Mouse (Mus musculus) thymus, adult 2 months (tissue): ENCODE data around the gene Cd2. TPM values are rescaled to one million over a fixed set of nuclear protein-coding genes. Genes with fewer than 3 reads are reported as not detected.

Experiments
- DNase-seq: peaks from one replicate; pipeline ENCODE4 v3.0.0; 2021
- H3K27ac ChIP-seq: fragments of 200-500 bp; 2 replicates; pipeline ENCODE4 v1.5.1; 2012; ENCODE audit warnings: low read length, control low read depth; ENCODE audit not compliant: control insufficient read depth, insufficient read depth
- H3K27me3 ChIP-seq: fragments of 200-500 bp; 2 replicates; pipeline ENCODE4 v1.6.1; 2012; ENCODE audit warnings: mild to moderate bottlenecking, low read length, moderate library complexity, mixed read lengths; ENCODE audit not compliant: control insufficient read depth, insufficient read depth
- H3K36me3 ChIP-seq: fragments of 200-500 bp; 2 replicates; pipeline ENCODE4 v1.6.1; 2012; ENCODE audit warnings: mild to moderate bottlenecking, low read length, moderate library complexity; ENCODE audit not compliant: control insufficient read depth, insufficient read depth
- H3K4me1 ChIP-seq: fragments of 200-500 bp; replicated peaks from 2 replicates; pipeline ENCODE4 v1.6.1; 2012; ENCODE audit warnings: low read length; ENCODE audit not compliant: control insufficient read depth, insufficient read depth
- H3K4me3 ChIP-seq: fragments of 200-500 bp; 2 replicates; pipeline ENCODE4 v1.5.1; 2012; ENCODE audit warnings: mild to moderate bottlenecking, low read length, control low read depth, moderate library complexity; ENCODE audit not compliant: control insufficient read depth, insufficient read depth
- CTCF ChIP-seq: fragments of 200-500 bp; IDR thresholded peaks from 2 replicates; pipeline ENCODE4 v1.5.1; 2012; ENCODE audit warnings: mild to moderate bottlenecking, control low read depth, low read length, moderate library complexity, borderline replicate concordance; ENCODE audit not compliant: control insufficient read depth, poor library complexity, insufficient read depth; ENCODE audit errors: extremely low read depth
- POLR2A ChIP-seq: fragments of 200-500 bp; IDR thresholded peaks from 2 replicates; pipeline ENCODE4 v1.6.1; 2012; ENCODE audit warnings: mild to moderate bottlenecking, low read length, control low read depth, moderate library complexity; ENCODE audit not compliant: control insufficient read depth, poor library complexity, insufficient read depth; ENCODE audit errors: extremely low read depth
- WGBS: fragments of 180-500 bp; shearing (Covaris S2); methylation state at CpG from one replicate; pipeline ENCODE4 v1.1.7; 2018; 5-methylcytosine and 5-hydroxymethylcytosine counted together
- polyA plus RNA-seq: library from polyadenylated mRNA; depleted of rRNA; stranded (reverse); fragments of >200 nt; gene quantifications from 2 replicates; pipeline ENCODE4 v1.2.3, GENCODE M21; 2012

The Cd2 gene
- polyA plus RNA-seq, 1 experiment, result 117 TPM

DNA sequence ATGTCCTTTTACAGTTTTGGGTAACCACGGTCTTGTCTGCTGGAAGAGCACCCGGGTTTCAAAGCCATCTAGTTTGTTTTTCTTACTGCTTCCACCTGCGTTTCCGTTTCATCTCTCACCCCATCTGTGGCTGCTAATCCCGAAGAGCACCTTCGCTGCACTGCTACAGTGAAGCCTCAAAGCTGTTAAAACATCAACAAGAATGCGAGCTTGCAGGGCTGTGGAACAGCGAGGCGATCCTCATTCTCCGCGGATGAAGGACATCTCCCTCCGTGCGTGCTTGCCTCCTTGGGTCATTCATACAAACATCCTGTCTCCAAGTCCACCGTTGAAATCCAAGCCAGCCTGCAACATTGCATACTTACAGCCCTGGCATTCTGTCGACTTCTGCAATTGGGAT lies 51.5 kb downstream of the Cd2 start:
- Histone ChIP-seq H3K4me1 (peaks cover 46% of the 10 kb centered on the region), H3K4me3 (peak overlapping the region; percentile 16), H3K36me3 (no peaks in the 10 kb centered on the region), H3K27me3 (no peaks in the 10 kb centered on the region), H3K27ac (peak overlapping the region; percentile 89)
- DNase-seq, result peak; percentile 55
- TF ChIP-seq POLR2A, result no peak
- no peak for TF ChIP-seq CTCF
- WGBS, result 9% methylated on average over 15 of the region's 15 CpGs

DNA sequence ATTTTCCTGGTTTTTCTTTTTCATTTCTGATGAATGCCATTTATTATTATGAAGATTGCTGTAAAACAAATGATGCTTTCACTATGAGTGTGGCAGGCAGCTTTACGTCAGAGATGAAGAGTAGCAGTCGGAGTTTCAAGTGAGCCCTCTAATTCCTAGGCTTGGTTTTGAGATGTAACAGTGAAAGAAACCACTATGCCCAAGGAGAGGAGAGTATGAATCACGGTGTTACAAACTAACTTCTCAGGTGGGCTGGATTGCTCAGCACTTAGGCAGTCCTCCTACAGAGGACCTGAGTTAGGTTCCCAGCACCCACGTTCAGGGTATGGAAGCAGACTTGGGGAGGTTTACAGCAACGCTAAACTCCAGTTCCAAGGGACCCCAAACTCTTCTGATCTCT lies 52.4 kb downstream of the Cd2 start:
- WGBS, result 94% methylated on average over 5 of the region's 5 CpGs

DNA sequence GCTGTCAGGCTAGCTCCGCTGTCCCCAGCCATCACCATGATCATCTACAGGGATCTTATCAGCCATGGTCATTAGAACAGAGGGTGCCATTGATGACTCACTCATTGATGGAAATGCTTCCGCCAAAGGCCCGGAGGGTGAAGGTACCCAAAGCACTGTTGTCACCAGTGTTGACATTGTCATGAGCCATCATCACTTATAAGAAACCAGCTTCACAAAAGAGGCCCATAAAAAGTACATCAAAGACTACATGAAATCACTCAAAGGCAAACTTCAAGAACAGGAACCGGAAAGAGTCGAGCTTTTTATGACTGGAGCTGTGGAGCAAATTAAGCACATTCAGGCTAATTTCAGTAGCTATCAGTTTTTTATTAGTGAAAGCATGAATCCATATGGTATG lies 54.3 kb downstream of the Cd2 start:
- no peak for TF ChIP-seq CTCF
- no peak for TF ChIP-seq POLR2A
- DNase-seq, result no peak
- H3K27me3 ChIP-seq, result no peaks in the 10 kb centered on the region
- H3K27ac ChIP-seq, result peak overlapping the region; percentile 15; the same call in 1 of the 2 replicates
- H3K36me3 ChIP-seq, result no peaks in the 10 kb centered on the region
- no peak overlapping the region for H3K4me3 ChIP-seq
- peaks cover 36% of the 10 kb centered on the region for H3K4me1 ChIP-seq
- 78% methylated on average over 5 of the region's 5 CpGs for WGBS

More for the DNA sequence above, 52.4 kb downstream of the Cd2 start:
- no peak for DNase-seq
- Histone ChIP-seq H3K4me1 (peaks cover 42% of the 10 kb centered on the region), H3K4me3 (no peak overlapping the region), H3K27me3 (no peaks in the 10 kb centered on the region), H3K36me3 (no peaks in the 10 kb centered on the region), H3K27ac (no peak overlapping the region)
- TF ChIP-seq POLR2A (no peak), CTCF (no peak)

DNA sequence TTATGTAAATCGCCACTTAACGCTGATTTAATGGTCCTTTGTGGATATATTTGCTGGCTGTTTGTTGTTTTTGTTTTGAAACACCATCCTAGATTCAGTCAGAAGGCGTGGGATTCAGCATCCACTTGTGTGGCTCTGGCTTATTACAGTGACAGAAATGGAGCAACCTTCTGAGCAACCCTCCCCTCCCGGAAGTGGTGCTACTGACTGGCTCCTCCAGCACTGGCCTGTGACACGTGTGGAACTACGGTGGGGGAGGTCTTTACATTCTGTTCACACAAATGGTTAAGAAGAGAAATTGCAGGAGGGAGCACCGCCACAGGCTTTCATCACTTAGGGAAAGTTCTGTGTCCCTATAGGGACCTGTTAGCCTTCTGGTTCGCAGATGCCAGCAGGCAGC lies 55.2 kb downstream of the Cd2 start:
- no peaks in the 10 kb centered on the region for H3K27me3 ChIP-seq
- peaks cover 32% of the 10 kb centered on the region for H3K4me1 ChIP-seq
- no peak for TF ChIP-seq CTCF
- TF ChIP-seq POLR2A, result no peak
- H3K36me3 ChIP-seq, result no peaks in the 10 kb centered on the region
- DNase-seq, result no peak
- 80% methylated on average over 8 of the region's 8 CpGs for WGBS
- no peak overlapping the region for H3K27ac ChIP-seq
- no peak overlapping the region for H3K4me3 ChIP-seq

DNA sequence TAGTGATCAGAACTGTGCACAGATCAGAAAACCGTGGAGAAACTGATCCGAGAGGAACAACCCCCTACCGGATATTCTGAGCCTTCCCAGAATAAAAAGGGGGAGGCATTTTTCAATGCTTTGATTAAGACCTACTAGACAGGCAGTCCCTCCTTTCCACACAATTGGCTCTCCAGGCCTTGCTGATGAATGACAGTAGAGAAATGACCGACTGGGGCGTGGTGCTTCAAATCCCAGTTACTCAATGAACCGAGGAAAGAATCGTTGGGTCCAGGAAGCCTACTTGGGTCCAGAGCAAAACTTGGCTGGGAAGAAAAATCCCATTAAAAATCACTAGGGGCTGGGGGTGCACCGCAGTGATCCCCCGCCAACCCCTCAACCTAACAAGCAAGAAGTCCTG lies 57.5 kb downstream of the Cd2 start:
- WGBS, result 94% methylated on average over 9 of the region's 9 CpGs
- no peak overlapping the region for H3K4me3 ChIP-seq
- H3K4me1 ChIP-seq, result peaks cover 16% of the 10 kb centered on the region
- no peak for DNase-seq
- no peak for TF ChIP-seq CTCF
- H3K36me3 ChIP-seq, result no peaks in the 10 kb centered on the region
- H3K27ac ChIP-seq, result no peak overlapping the region
- H3K27me3 ChIP-seq, result no peaks in the 10 kb centered on the region

DNA sequence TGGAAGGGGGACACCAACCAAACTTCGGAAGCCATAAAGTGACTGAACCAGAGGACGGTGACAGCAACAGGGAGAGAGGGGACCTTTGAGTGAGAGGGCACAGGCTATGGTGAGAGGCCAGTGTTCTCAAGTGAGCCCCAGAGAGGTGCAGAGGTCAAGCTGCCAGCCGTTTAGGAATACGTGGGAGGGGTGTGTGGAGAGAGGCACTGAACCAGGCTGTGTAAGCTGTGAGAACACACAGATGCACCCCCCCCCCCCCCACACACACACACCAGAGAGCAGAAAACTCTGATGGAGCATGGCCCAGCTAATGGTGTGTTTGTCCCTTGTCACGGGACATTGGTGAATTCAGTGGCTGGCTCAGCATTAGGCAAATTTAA lies 58.2 kb downstream of the Cd2 start:
- Histone ChIP-seq H3K4me3 (no peak overlapping the region), H3K36me3 (no peaks in the 10 kb centered on the region), H3K27ac (no peak overlapping the region; the same call in 1 of the 2 replicates), H3K27me3 (no peaks in the 10 kb centered on the region), H3K4me1 (peaks cover 16% of the 10 kb centered on the region)
- DNase-seq, result no peak
- TF ChIP-seq CTCF (no peak), POLR2A (no peak)
- 89% methylated on average over 5 of the region's 5 CpGs for WGBS

DNA sequence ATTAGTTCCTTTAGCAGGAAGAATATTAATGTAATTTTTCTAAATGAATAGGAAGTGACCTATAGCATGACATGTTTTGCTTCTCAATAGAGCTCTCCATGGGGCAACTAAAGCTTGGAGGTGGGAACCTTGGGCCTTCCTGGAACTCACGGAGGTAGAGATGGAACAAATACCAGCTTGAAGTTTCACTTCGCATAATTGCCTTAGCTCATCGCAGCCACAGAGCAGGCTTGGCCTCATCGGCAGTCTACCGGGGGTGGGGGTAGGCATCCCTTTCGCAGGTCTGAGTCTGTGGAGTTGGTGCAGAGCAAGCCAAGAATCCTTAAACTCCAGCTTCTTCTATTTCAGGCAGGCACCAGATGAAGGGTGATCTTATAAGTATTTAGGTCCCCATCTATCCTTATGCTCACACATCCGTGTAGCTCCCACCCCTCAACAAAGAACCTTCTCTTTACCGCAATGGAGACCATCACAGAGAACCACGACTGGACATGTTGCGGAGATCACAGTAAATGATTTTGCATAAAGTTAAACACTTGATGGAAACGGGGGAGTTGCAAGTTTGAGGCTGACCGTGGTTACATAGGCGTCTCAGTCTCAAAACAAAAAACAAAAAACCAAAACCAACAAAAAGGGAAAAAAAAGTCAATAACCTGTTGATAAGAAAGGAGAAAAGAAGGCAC lies 58.7 kb downstream of the Cd2 start:
- Histone ChIP-seq H3K36me3 (no peaks in the 10 kb centered on the region), H3K27ac (no peak overlapping the region), H3K4me1 (peaks cover 15% of the 10 kb centered on the region), H3K4me3 (no peak overlapping the region), H3K27me3 (no peaks in the 10 kb centered on the region)
- WGBS, result 93% methylated on average over 13 of the region's 13 CpGs
- no peak for DNase-seq
- no peak for TF ChIP-seq CTCF
